Mouse (Mus musculus) hindbrain, embryonic 10.5 days (tissue): ENCODE measurements around the gene Krt71. TPM values are rescaled to one million over a fixed set of nuclear protein-coding genes. Genes with fewer than 3 reads are reported as not detected.
"Not testable (repeated sequence)": the region's sequence is repeated elsewhere in the genome, so short reads cannot be mapped to it uniquely, and the experiment has no call there.

Source experiments
- DNase-seq: peaks from one replicate; pipeline ENCODE4 v3.0.0-alpha.2; 2017; ENCODE audit warnings: low spot score
- H3K27ac ChIP-seq: fragments of 300-500 bp; sonication (generic); 2 replicates; pipeline ENCODE4 v1.5.1; 2016; ENCODE audit warnings: mild to moderate bottlenecking, moderate library complexity
- H3K27me3 ChIP-seq: fragments of 300-500 bp; sonication (generic); 2 replicates; pipeline ENCODE4 v1.6.1; 2016; ENCODE audit warnings: mild to moderate bottlenecking; ENCODE audit not compliant: poor library complexity, insufficient read depth, severe bottlenecking
- H3K36me3 ChIP-seq: fragments of 300-500 bp; sonication (generic); 2 replicates; pipeline ENCODE4 v1.6.1; 2016; ENCODE audit warnings: mild to moderate bottlenecking, moderate library complexity
- H3K4me1 ChIP-seq: fragments of 300-500 bp; sonication (generic); replicated peaks from 2 replicates; pipeline ENCODE4 v1.6.1; 2016; ENCODE audit warnings: mild to moderate bottlenecking
- H3K4me3 ChIP-seq: fragments of 300-500 bp; sonication (generic); 2 replicates; pipeline ENCODE4 v1.5.1; 2016; ENCODE audit warnings: mild to moderate bottlenecking, moderate library complexity
- H3K9me3 ChIP-seq: fragments of 300-500 bp; sonication (generic); 2 replicates; pipeline ENCODE4 v1.6.1; 2016; ENCODE audit warnings: mild to moderate bottlenecking, moderate library complexity
- WGBS: fragments of 180-500 bp; shearing (Covaris S2); methylation state at CpG from one replicate; pipeline ENCODE4 v1.1.7; 2016; 5-methylcytosine and 5-hydroxymethylcytosine counted together
- polyA plus RNA-seq: library from polyadenylated mRNA; unstranded; fragments of >200 nt; fragmentation: Nextera tagmentation; extraction: Ambion mirVana; gene quantifications from 2 replicates; pipeline ENCODE4 v1.2.1, GENCODE M21; 2016

The Krt71 gene
- polyA plus RNA-seq, 1 experiment from 2014 or later, result not detected

- H3K9me3 ChIP-seq, result no peaks in the 10 kb centered on the region
- DNase-seq, result no peak
- WGBS, result 67% methylated on average over 11 of the region's 11 CpGs
- no peaks in the 10 kb centered on the region for H3K27me3 ChIP-seq
- H3K36me3 ChIP-seq, result no peaks in the 10 kb centered on the region
- H3K4me3 ChIP-seq, result no peak overlapping the region
- H3K4me1 ChIP-seq, result peaks cover 10% of the 10 kb centered on the region; the same call in 1 of the 2 replicates
- no peak overlapping the region for H3K27ac ChIP-seq
Measured at GRCm38 (mm10) chr15:101708683-101709082, 34.2 kb downstream of the Krt71 start.

DNA sequence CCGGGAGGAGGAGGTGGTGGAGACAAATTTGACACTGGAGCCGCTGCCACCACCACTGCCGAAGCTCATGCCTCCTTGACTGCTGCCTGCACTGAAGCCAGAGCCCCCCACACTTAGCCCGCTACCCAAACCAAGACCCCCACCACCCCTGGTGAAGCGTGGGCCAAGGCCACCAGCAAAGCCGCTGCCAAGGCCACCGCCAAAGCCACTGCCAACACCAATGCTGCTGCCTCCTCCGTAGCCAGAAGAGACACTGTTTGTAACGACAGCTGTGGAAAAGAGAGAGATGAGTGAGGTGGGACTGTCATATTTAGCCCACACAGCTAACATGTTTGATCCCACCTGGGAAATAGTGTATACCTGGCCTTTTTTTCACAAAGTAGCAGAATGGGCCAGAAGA lies 35.5 kb downstream of the Krt71 start:
- no peak overlapping the region for H3K4me3 ChIP-seq
- H3K9me3 ChIP-seq, result no peaks in the 10 kb centered on the region
- 90% methylated on average over 9 of the region's 9 CpGs for WGBS
- no peak overlapping the region for H3K27ac ChIP-seq
- H3K27me3 ChIP-seq, result no peaks in the 10 kb centered on the region
- peaks cover 14% of the 10 kb centered on the region for H3K4me1 ChIP-seq
- H3K36me3 ChIP-seq, result no peaks in the 10 kb centered on the region
- DNase-seq, result no peak

DNA sequence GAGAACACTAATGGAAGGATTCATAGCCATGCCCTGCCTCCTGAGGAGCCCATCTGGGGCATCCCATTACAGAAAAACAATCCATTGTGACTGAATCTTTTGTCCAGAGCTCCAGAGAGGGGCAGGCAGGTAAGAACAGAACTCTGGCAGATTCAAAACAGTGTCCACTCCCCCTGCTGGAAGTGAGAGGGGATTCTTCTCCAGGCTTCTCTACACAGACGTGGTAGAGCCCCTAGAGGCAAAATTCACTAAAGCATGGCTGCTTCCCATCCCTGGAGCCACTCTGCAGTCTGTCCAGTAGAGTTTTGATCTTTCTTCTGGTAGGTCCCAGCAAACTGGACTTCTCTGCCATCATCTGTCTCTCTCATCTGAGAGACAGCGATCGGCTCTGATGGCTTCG lies 38.8 kb downstream of the Krt71 start:
- peak; percentile 27 for DNase-seq
- Histone ChIP-seq H3K4me3 (no peak overlapping the region), H3K27me3 (no peaks in the 10 kb centered on the region), H3K4me1 (peaks cover 18% of the 10 kb centered on the region), H3K36me3 (no peaks in the 10 kb centered on the region), H3K9me3 (no peaks in the 10 kb centered on the region), H3K27ac (no peak overlapping the region)
- 65% methylated on average over 4 of the region's 4 CpGs for WGBS

DNA sequence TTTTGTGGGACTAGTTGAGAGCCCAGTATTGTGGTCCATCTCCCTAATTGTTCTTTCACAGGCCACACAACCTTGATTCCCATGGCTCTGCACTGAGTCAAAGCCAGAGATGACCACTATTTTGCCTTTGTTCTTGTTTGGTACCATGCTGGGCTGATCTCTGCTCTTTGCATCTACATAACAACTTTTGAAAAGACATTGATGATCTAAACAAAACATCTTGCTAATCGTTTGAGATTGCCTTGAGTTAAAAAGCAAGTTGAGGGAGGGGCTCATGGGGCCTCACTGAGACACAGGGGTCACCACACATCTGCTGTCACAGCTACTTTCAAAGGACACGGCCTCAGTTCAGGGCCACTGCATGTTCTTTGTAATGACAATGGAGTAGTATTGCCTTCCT lies 40.5 kb downstream of the Krt71 start:
- Histone ChIP-seq H3K4me3 (no peak overlapping the region), H3K36me3 (no peaks in the 10 kb centered on the region), H3K27ac (0 out of 2 replicates have a peak overlapping the region, but pooled peaks have one; percentile 29), H3K4me1 (peaks cover 18% of the 10 kb centered on the region), H3K9me3 (no peaks in the 10 kb centered on the region), H3K27me3 (no peaks in the 10 kb centered on the region)
- 12% methylated on average over 2 of the region's 2 CpGs for WGBS
- peak; percentile 6 for DNase-seq

DNA sequence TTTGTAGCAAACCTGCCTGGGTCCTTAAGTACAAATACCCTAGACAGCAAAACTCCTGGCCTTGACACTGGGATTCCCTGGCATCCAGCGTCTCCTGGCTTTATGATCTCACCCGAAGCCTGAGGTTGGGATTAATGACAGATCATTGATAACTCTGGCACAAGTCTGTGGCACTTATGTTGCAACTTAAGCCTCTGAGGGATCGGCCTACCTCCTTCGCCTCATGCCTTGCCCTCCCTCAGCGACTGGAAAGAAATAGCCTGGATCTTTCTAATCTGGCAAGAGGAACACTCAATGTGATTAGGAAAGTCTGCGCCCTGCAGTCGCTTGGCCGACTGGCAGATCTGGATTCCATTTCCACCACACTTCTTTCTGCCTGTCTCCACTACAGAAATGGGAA lies 43.0 kb downstream of the Krt71 start:
- Histone ChIP-seq H3K36me3 (no peaks in the 10 kb centered on the region), H3K27me3 (no peaks in the 10 kb centered on the region), H3K27ac (no peak overlapping the region), H3K4me1 (peaks cover 18% of the 10 kb centered on the region), H3K9me3 (no peaks in the 10 kb centered on the region), H3K4me3 (no peak overlapping the region)
- DNase-seq, result no peak
- 89% methylated on average over 8 of the region's 8 CpGs for WGBS

DNA sequence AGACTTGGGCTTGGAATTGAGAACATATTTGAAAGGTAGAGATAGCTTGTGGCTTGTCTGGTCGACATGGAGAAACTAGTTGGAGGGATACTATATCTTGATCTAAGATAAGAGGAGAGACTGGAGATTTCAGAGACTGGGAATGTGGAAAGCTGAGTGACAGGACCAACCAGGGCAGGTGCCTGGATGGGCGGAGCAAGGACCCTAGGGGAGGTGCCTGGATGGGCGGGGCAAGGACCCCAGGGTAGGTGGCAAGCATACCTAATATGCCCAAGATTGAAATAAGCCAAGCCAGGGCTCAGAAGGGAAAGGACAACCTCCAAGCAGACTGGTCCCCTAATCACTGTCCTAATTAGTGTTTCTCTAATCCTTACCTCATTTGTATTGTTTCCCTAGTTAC lies 43.7 kb downstream of the Krt71 start:
- no peaks in the 10 kb centered on the region for H3K9me3 ChIP-seq
- no peak overlapping the region for H3K27ac ChIP-seq
- no peaks in the 10 kb centered on the region for H3K27me3 ChIP-seq
- WGBS, result 62% methylated on average over 3 of the region's 3 CpGs
- H3K4me1 ChIP-seq, result peaks cover 18% of the 10 kb centered on the region
- H3K36me3 ChIP-seq, result no peaks in the 10 kb centered on the region
- H3K4me3 ChIP-seq, result no peak overlapping the region
- no peak for DNase-seq

DNA sequence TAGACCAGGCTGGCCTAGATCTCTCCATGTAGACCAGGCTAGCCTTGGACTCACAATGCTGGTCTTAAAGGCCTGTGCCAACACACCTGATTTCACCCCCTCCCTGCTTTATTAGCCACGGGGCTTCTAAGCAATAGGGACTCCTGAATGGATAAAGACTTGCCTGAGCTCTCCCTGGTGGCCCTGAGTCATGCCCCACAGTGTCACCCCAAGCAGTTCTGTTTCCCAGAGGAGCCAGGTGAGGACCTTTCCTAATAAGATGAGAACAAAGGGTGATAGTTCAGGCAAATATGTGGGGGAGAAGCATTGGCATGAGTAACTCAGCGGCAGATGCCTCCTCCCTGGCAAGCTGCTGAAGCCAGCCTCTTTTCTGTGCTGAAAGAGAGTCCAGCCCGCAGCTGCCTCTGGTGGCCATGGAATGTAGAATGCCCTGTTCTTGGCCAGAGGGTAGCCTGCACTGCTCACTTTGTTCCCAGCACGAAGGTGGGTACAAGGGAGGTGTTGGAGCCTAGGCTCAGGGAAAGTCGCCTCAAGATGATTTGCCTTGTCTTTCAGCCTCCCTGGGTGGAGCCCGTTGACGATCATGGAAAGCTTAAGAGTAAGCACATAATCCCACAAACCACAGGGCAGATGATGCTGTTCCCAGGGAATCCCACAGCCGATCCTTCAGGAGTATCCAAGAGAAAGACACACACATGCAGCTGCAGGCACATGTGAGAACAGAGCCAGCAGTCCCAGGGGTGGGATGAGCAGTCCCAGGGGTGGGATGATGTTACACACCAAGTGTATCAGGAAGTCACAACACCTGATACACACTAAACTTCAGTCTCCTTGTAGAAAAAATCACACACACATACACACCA lies 45.4 kb downstream of the Krt71 start:
- H3K27me3 ChIP-seq, result no peaks in the 10 kb centered on the region
- WGBS, result 75% methylated on average over 8 of the region's 8 CpGs
- no peak for DNase-seq
- no peaks in the 10 kb centered on the region for H3K9me3 ChIP-seq
- H3K4me1 ChIP-seq, result peaks cover 5% of the 10 kb centered on the region
- no peak overlapping the region for H3K27ac ChIP-seq
- H3K36me3 ChIP-seq, result no peaks in the 10 kb centered on the region
- H3K4me3 ChIP-seq, result no peak overlapping the region

DNA sequence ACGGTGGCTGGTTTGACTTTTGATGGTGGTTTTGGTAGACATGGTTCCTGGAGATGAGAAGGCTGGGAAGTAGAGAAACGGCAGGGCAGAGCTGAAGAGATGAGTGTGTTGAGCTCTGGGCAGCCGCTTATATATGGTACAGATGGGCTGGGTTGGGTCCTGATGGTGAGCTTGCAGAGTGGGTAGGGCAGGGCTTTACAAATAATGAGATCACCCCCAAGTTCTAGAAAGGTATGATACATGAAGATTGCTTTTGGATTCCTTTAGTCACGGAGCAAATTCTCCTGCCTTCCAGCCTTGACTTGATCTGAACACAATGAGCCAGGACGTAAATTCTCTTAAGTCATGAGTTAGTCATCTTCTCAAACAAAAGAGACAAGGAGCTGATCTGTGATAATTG lies 48.7 kb downstream of the Krt71 start, which contains the start of gene Krt6a:
Gene Krt6a (minus strand): TSS at position 101 of the 400 bp plus-strand sequence.
- Histone ChIP-seq H3K4me1 (no peaks in the 10 kb centered on the region), H3K9me3 (no peaks in the 10 kb centered on the region), H3K4me3 (no peak within 1 kb of the TSS), H3K36me3 (no peaks in the 10 kb centered on the region), H3K27ac (no peak within 1 kb of the TSS), H3K27me3 (no peaks in the 10 kb centered on the region)
- WGBS, result 85% methylated on average over 5 of the region's 5 CpGs
- no peak for DNase-seq

- not testable (repeated sequence) for DNase-seq, H3K27ac ChIP-seq, H3K36me3 ChIP-seq, H3K4me1 ChIP-seq, H3K4me3 ChIP-seq, H3K27me3 ChIP-seq, H3K9me3 ChIP-seq
- WGBS, result 91% methylated on average over 5 of the region's 5 CpGs
Measured at GRCm38 (mm10) chr15:101690460-101690859, 52.4 kb downstream of the Krt71 start.

- Histone ChIP-seq H3K4me1 (no peaks in the 10 kb centered on the region), H3K27me3 (no peaks in the 10 kb centered on the region), H3K9me3 (no peaks in the 10 kb centered on the region), H3K36me3 (no peaks in the 10 kb centered on the region), H3K27ac (no peak overlapping the region), H3K4me3 (no peak overlapping the region)
- WGBS, result 72% methylated on average over 2 of the region's 2 CpGs
- no peak for DNase-seq
Measured at GRCm38 (mm10) chr15:101688161-101688560, 54.7 kb downstream of the Krt71 start.

Other genes with a start within 250 kb of the Krt71 start
- gene Gm49425, start 225.8 kb downstream of the Krt71 start, polyA plus RNA-seq, result not detected in 2 replicates
- gene Krt84, start 210.3 kb downstream of the Krt71 start, polyA plus RNA-seq, result not detected in 2 replicates
- gene Krt82, start 192.4 kb downstream of the Krt71 start, polyA plus RNA-seq, result not detected in 2 replicates
- 0.22 and 0.30 TPM in 2 replicates for gene Krt90, start 180.2 kb downstream of the Krt71 start, polyA plus RNA-seq
- gene Krt75, start 169.2 kb downstream of the Krt71 start, polyA plus RNA-seq, result 0.08 TPM in 1 of 2 replicates, not detected in the other
- gene Gm5414, start 114.9 kb downstream of the Krt71 start, polyA plus RNA-seq, result not detected in 2 replicates
- not detected in 2 replicates for gene Gm5478, start 95.7 kb downstream of the Krt71 start, polyA plus RNA-seq
- not detected in 2 replicates for gene Krt6b, start 62.8 kb downstream of the Krt71 start, polyA plus RNA-seq
- gene Krt6a, start 48.8 kb downstream of the Krt71 start, polyA plus RNA-seq, result not detected in 2 replicates
- 0.16 and 2.1 TPM in 2 replicates for gene Krt5, start 30.2 kb downstream of the Krt71 start, polyA plus RNA-seq
- gene Krt72, start 43.4 kb upstream of the Krt71 start, polyA plus RNA-seq, result not detected in 2 replicates
- gene Krt73, start 59.2 kb upstream of the Krt71 start, polyA plus RNA-seq, result not detected in 2 replicates
- not detected in 2 replicates for gene Krt2, start 75.1 kb upstream of the Krt71 start, polyA plus RNA-seq
- gene Krt1, start 107.7 kb upstream of the Krt71 start, polyA plus RNA-seq, result 0.83 and 2.0 TPM in 2 replicates
- not detected in 2 replicates for gene Krt77, start 126.6 kb upstream of the Krt71 start, polyA plus RNA-seq
- gene Krt76, start 149.8 kb upstream of the Krt71 start, polyA plus RNA-seq, result not detected in 2 replicates
- gene Krt4, start 181.6 kb upstream of the Krt71 start, polyA plus RNA-seq, result not detected in 2 replicates
- 0.18 TPM in 1 of 2 replicates, not detected in the other for gene Krt79, start 197.2 kb upstream of the Krt71 start, polyA plus RNA-seq
- gene Krt78, start 211.2 kb upstream of the Krt71 start, polyA plus RNA-seq, result not detected in 2 replicates